Mouse (Mus musculus): ENCODE measurements around the gene Rxrb. TPM values are rescaled to one million over a fixed set of nuclear protein-coding genes. Genes with fewer than 3 reads are reported as not detected.
A peak's percentile ranks its signal among the peaks of the same experiment; 100 is the strongest.

Rxrb gene
- polyA plus RNA-seq, 1 experiment from 2014 or later, result 16.4 TPM

MicroRNA genes within 50 kb of the gene (microRNA counts, 519-probe panel; counts per million panel counts)
- microRNA mmu-miR-219, result 322 counts per million, percentile 70 among the panel's probes with 10 or more counts

Small RNAs within 50 kb of the gene (microRNA-seq; reads per million reads assigned to microRNA genes)
- gene Mir219a-1, result not detected
- gene Mir219c, result not detected

Other genes starting within 250 kb of the Rxrb start
- 13.5 and 16.4 TPM in 2 replicates for gene Angptl4, start 250.0 kb upstream of the Rxrb start, polyA plus RNA-seq (2014; fragmentation: Nextera tagmentation; extraction: Ambion mirVana)
- 53.8 and 54.2 TPM in 2 replicates for gene Kank3, start 221.3 kb upstream of the Rxrb start, polyA plus RNA-seq (2014; fragmentation: Nextera tagmentation; extraction: Ambion mirVana)
- gene Rps28, start 207.2 kb upstream of the Rxrb start, polyA plus RNA-seq (2014; fragmentation: Nextera tagmentation; extraction: Ambion mirVana), result 653 and 768 TPM in 2 replicates
- 628 and 707 TPM in 2 replicates for gene Ndufa7, start 207.2 kb upstream of the Rxrb start, polyA plus RNA-seq (2014; fragmentation: Nextera tagmentation; extraction: Ambion mirVana)
- 43.5 and 49.2 TPM in 2 replicates for gene Cd320, start 188.7 kb upstream of the Rxrb start, polyA plus RNA-seq (2014; fragmentation: Nextera tagmentation; extraction: Ambion mirVana)
- gene Gm7029, start 158.0 kb upstream of the Rxrb start, polyA plus RNA-seq (2014; fragmentation: Nextera tagmentation; extraction: Ambion mirVana), result not detected in 2 replicates
- gene Kifc1, start 141.2 kb upstream of the Rxrb start, polyA plus RNA-seq (2014; fragmentation: Nextera tagmentation; extraction: Ambion mirVana), result 4.5 and 5.4 TPM in 2 replicates
- gene Platr17, start 126.7 kb upstream of the Rxrb start, polyA plus RNA-seq (2014; fragmentation: Nextera tagmentation; extraction: Ambion mirVana), result 0.26 and 0.35 TPM in 2 replicates
- 24.5 and 27.2 TPM in 2 replicates for gene Daxx, start 122.4 kb upstream of the Rxrb start, polyA plus RNA-seq (2014; fragmentation: Nextera tagmentation; extraction: Ambion mirVana)
- gene Tapbp, start 115.9 kb upstream of the Rxrb start, polyA plus RNA-seq (2014; fragmentation: Nextera tagmentation; extraction: Ambion mirVana), result 44.9 and 47.1 TPM in 2 replicates
- gene Zbtb22, start 115.9 kb upstream of the Rxrb start, polyA plus RNA-seq (2014; fragmentation: Nextera tagmentation; extraction: Ambion mirVana), result 4.5 and 8.9 TPM in 2 replicates
- gene Rgl2, start 102.3 kb upstream of the Rxrb start, polyA plus RNA-seq (2014; fragmentation: Nextera tagmentation; extraction: Ambion mirVana), result 30.3 and 38.9 TPM in 2 replicates
- 110 TPM in 2 replicates for gene Pfdn6, start 91.5 kb upstream of the Rxrb start, polyA plus RNA-seq (2014; fragmentation: Nextera tagmentation; extraction: Ambion mirVana)
- gene Wdr46, start 91.2 kb upstream of the Rxrb start, polyA plus RNA-seq (2014; fragmentation: Nextera tagmentation; extraction: Ambion mirVana), result 14.7 and 15.5 TPM in 2 replicates
- gene B3galt4, start 80.3 kb upstream of the Rxrb start, polyA plus RNA-seq (2014; fragmentation: Nextera tagmentation; extraction: Ambion mirVana), result 3.8 and 4.6 TPM in 2 replicates
- gene Vps52, start 76.0 kb upstream of the Rxrb start, polyA plus RNA-seq (2014; fragmentation: Nextera tagmentation; extraction: Ambion mirVana), result 27.6 and 30.6 TPM in 2 replicates
- gene Rps18, start 75.8 kb upstream of the Rxrb start, polyA plus RNA-seq (2014; fragmentation: Nextera tagmentation; extraction: Ambion mirVana), result 1,085 and 1,186 TPM in 2 replicates
- 32.3 and 37.8 TPM in 2 replicates for gene H2-K1, start 31.5 kb upstream of the Rxrb start, polyA plus RNA-seq (2014; fragmentation: Nextera tagmentation; extraction: Ambion mirVana)
- 5.4 and 7.4 TPM in 2 replicates for gene Ring1, start 7.1 kb upstream of the Rxrb start, polyA plus RNA-seq (2014; fragmentation: Nextera tagmentation; extraction: Ambion mirVana)
- gene H2-Ke6, start 3.8 kb upstream of the Rxrb start, polyA plus RNA-seq (2014; fragmentation: Nextera tagmentation; extraction: Ambion mirVana), result 46.8 and 57.7 TPM in 2 replicates
- gene Slc39a7, start 130 bp upstream of the Rxrb start, polyA plus RNA-seq (2014; fragmentation: Nextera tagmentation; extraction: Ambion mirVana), result 48.0 and 53.2 TPM in 2 replicates
- 0.32 and 0.51 TPM in 2 replicates for gene Col11a2, start 7.6 kb downstream of the Rxrb start, polyA plus RNA-seq (2014; fragmentation: Nextera tagmentation; extraction: Ambion mirVana)
- gene H2-Oa, start 60.5 kb downstream of the Rxrb start, polyA plus RNA-seq (2014; fragmentation: Nextera tagmentation; extraction: Ambion mirVana), result 0.78 TPM in 1 of 2 replicates, not detected in the other
- 5.7 and 9.3 TPM in 2 replicates for gene H2-DMa, start 87.7 kb downstream of the Rxrb start, polyA plus RNA-seq (2014; fragmentation: Nextera tagmentation; extraction: Ambion mirVana)
- 72.8 and 74.9 TPM in 2 replicates for gene Brd2, start 90.8 kb downstream of the Rxrb start, polyA plus RNA-seq (2014; fragmentation: Nextera tagmentation; extraction: Ambion mirVana)
- gene H2-DMb2, start 111.5 kb downstream of the Rxrb start, polyA plus RNA-seq (2014; fragmentation: Nextera tagmentation; extraction: Ambion mirVana), result 0.32 and 0.36 TPM in 2 replicates
- 0.38 and 0.62 TPM in 2 replicates for gene H2-DMb1, start 121.3 kb downstream of the Rxrb start, polyA plus RNA-seq (2014; fragmentation: Nextera tagmentation; extraction: Ambion mirVana)
- 1.7 and 1.9 TPM in 2 replicates for gene Tap1, start 155.7 kb downstream of the Rxrb start, polyA plus RNA-seq (2014; fragmentation: Nextera tagmentation; extraction: Ambion mirVana)
- gene Psmb9, start 156.0 kb downstream of the Rxrb start, polyA plus RNA-seq (2014; fragmentation: Nextera tagmentation; extraction: Ambion mirVana), result 1.6 and 1.7 TPM in 2 replicates
- 4.4 and 4.6 TPM in 2 replicates for gene Psmb8, start 165.9 kb downstream of the Rxrb start, polyA plus RNA-seq (2014; fragmentation: Nextera tagmentation; extraction: Ambion mirVana)
- 2.1 and 2.8 TPM in 2 replicates for gene Tap2, start 171.7 kb downstream of the Rxrb start, polyA plus RNA-seq (2014; fragmentation: Nextera tagmentation; extraction: Ambion mirVana)
- not detected in 2 replicates for gene H2-Ob, start 207.1 kb downstream of the Rxrb start, polyA plus RNA-seq (2014; fragmentation: Nextera tagmentation; extraction: Ambion mirVana)
- gene H2-Ab1, start 225.9 kb downstream of the Rxrb start, polyA plus RNA-seq (2014; fragmentation: Nextera tagmentation; extraction: Ambion mirVana), result 7.0 and 10.0 TPM in 2 replicates

Measured in heart, embryonic 14.5 days (tissue).